Mouse (Mus musculus) ovary, adult 18-20 months (tissue): ENCODE measurements at regions not wholly inside any gene's neighbourhood (a gene's known extent, or its start where the extent isn't known, plus 50 kb on each side); places are given as distances from the start of the nearest gene placed in this dataset.

Source experiments
- DNase-seq: peaks from one replicate; pipeline ENCODE4 v3.0.0; 2022; ENCODE audit warnings: low spot score, mixed read lengths

DNA sequence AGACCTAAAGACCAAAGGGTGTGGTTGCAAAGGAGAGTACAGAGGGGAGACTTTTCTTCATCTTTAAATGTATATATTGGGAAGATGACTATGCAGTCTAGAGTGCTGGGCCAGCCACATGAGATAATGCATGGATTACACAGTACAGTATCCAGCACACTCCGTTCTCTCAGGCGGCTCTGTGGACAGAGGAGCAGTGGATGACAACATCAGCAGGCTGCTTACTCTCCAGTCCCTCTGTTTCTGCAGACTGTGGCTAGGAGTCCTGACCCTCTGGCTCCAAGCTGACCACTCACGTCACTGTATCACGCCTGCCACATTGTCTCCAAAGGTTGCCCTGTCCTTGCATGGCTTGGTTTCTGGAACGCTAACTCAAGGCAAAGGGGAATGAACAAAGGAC is 97.2 kb upstream of the Nfe2l3 start:
- DNase-seq = peak; percentile 17

DNA sequence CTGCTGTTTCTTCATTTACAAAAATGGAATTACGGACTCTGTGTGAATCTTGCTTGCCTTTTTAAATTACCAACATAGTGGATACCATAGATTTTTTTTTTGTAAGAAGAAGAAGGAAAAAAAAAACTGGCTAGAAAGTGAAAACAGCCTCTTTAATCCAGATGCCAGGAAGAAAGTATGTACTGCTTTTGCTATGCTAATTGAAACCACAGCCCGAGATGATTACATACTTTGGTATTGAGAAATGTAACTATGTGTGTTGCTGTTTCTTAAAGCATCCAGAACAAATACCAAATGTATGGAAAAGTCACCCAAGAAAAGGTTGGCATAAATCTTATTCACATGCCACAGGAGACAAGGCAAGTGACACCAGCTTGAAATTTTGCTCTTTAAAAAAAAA is 93.2 kb upstream of the Nfe2l3 start:
- DNase-seq = no peak

DNA sequence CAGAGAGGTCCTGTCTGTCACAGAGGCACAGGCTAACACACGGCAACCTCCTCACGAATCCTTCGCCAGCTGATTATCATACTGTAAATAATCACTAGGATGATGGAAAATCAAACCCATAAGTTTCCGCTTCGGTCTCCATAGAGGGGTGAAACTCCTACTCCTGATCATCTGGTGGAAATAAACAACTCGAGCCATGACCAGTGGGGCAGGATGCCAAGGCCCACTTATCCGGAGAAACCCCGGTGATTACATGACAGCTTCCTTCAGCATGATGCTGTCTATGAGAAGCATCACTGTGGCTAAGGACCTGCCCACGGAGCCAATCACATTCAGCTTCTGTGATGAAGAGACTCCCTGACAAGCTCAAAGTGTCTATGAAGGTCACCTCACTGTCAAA is 84.7 kb upstream of the Nfe2l3 start:
- no peak for DNase-seq

DNA sequence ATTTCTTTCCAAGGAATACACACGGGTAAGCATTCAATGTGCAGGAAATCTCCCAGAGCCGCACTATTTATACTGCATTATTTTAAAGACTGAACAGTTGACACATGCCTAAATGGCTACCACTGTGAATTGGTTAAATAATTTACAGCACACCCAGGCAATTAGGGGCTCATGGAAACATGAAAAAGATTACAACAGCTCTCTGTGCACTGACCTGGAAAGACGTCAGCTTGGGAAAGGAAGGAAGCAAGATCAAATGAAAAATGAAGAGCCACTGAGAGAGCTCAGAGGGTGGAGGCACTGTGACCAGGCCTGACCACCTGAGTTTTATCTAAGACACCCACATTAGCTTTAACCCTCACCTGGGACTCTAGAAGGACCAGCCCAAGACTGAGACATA is 82.7 kb upstream of the Nfe2l3 start:
- DNase-seq = no peak

DNA sequence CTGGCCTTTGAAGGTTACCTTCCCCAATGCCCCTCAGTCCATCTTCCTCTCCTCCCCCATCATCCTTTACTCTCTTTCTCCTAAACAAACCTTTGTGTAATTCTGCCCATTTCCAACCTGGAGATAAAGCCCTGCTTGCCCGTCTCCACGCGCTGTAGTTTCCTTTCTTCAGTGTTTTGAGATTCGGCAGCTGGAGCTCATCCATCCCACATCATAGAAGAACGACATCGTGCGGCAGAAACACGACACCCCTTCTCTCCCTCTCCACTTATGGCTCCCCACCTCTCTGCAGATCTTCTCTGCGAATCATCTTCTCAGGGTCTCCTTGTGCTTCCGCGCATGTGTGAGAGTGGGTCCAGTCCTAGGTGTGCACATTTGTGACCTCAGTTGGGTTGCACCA is 77.4 kb upstream of the Nfe2l3 start:
- DNase-seq = no peak

DNA sequence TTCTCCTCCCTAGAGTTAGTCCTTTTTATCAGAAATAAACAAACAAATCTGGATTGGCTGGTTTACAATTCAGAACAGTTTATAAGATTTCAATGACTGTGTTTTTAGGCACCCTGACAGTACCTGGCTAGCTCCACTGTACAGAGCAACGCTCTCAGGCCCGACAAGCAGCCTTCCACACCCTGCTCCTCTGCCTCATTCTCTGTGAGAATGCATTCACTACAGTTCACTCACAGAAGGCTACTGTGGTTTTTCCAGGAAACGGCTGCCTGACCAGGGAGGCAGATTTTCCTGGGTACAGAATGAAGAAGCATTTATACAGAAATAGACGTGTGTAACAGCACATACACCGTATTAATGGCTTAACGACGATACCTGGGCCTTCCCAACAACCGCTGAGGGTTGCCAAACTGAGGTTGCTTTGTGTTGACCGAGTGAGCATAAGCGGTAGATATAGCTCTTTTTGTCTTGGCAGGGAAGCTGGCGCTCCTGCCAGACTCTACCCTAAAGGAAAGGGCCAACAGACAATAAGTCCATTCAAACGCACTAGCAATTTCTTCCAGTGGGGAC is 70.8 kb upstream of the Nfe2l3 start:
- no peak for DNase-seq

DNA sequence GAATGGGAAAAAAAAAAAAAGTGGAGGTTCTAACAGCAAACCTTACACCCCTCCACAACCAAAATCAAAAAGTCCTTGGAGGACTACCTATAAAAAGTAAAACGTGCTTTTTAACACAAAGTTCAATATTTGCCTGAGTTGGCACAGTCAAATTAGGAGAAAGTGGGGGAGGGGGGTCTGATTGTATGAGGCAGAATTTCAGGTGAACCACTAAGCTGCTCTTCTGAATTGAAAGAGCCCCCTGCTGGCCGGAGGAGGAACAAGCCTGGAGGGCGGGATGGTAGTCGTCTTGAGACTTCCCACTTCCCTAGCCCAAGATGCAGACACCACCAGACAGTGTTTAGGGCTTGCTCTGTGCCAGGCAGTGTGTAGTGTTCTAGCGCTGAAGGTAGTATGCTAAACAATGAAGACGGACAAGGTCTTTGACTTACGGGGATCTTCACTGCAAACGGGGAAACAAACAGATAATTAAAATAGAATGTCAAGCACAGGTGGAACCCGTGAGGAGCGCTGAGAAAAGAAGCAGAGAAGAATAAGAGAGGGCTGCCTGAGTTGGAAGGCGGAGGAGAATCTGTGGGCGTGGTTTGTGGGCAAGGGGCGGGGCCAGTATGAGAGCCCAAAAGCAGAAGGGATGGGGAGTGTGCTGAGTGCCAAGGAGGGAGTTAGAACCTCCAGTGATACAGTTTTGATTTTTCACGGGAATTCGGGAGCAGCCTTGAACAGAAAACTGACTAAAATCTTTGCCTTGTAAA is 69.8 kb upstream of the Nfe2l3 start:
- peak; percentile 78 for DNase-seq

DNA sequence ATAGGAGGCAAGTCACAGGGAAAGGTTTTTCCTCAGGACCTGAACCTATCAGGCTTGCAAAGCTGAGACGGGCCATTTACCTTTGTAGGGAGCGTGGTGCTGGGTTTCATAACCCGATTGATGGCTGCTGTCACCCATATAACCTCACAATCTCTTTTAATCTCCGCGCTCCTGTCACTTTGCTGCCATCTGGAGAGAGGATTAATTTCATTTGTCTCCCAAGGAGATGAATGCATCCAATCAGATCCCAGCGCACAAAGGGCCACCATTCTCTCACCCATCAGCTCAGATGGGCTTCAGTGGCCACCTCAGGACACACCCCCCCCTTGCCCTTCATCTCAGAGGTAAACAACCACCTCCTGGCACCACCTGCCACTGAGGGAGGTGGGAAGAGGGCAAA is 67.7 kb upstream of the Nfe2l3 start:
- DNase-seq = no peak

DNA sequence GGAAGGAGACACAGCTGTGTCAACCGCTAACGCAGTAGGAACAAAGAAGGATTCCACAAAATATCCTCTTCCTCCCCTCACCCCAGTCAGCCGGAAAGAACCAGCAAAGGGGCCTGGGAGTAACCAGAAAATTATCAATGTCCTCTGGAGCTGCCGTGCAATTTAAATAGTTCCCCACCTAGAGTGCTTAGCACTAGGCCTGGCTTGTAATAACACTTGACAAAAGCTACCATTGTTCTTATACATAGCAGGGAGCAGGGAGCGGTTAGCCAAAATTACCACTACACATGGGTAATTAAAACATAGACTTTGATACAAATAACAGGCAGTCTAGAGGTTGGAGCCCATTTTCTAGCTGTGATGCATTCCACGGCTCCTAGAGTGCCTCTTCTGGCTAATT is 62.7 kb upstream of the Nfe2l3 start:
- DNase-seq = no peak

DNA sequence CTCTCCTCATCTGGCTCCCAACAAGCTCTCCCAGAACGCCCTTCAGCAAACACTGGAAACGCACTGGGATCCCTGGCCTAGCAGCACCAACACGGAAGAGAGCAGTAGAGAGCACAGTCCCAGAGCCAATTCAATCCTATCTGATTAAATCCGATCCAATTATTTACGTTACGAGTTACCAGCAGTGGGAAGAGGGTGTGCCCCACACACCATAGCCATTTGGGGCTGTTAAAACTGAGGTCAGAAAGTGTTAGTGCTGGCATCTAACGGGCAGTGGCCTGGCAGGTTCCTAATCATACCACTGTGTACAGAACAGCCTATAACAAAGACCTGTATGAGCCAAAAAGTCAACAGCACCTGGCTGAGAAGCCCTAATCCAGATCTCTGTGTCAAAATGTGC is 60.1 kb upstream of the Nfe2l3 start:
- no peak for DNase-seq

DNA sequence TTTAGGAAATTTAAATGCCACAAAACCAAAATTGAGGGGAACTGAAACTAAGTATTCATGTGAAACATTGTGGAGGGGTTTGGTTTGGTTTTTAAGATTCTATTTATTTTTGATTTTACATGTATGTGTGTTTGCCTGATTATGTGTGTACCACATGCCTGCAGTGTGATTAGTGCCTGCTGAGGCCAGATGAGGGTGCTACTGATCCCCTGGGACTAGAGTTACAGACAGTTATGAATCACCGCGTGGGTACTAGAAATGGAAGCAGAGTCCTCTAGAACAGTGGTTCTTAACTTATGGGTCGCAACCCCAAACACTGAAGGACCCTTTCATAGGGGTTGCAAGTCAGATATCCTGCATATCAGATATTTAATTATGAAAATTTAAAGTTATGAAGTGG is 54.0 kb upstream of the Nfe2l3 start:
- no peak for DNase-seq

DNA sequence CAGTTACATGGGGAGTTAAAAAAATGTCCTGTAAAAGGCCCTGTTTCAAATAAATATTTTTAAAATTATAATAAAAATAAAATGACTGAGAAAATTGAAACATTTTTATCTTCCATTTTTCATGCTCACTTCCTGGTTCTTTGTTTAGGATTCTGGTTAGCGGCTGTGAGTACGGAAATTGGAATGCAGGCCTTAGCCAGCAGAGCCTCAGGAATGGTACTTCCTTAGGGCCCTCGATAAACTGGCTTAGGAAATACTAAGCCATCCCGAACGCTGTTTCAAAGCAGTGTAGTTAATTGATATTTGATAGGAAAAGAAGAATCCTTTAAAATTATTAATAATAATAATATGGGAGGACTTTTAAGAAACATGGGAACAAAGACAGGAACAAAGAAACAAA is 53.4 kb upstream of the Nfe2l3 start:
- no peak for DNase-seq

DNA sequence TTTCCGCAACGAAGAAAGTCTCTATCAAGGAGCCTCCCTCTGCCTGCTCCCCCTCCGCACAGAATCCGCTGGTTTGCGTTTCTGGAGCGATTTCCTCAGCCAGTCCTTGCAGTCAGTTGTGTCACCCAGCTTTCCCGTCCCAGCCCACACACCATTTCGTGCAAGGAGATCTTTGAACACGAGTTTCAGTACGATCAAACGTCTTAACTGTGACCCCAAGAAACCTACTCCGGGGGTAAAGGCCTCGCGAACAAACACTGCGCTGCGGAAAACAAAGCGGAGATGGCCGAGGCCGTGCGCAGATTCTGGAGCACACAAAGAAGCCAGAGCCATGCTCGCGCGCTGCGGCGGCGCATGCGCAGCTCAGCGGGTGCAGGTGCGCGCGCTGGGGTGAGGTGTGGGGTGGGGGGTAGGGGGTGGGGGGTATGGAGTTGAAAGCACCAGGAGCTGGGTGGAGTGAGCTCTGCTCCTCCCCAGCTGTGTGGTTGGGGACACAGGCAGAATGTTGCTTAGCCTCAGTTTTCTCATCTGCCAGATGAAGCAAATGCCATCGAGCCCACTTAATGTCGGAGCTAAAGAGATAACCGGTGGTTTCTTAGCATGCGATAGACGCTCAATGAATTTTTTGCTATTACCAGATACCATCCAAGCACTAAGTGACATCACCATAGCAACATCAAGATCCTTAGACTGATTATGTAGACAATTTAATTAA is 52.8 kb upstream of the Nfe2l3 start:
- peak; percentile 40 for DNase-seq

DNA sequence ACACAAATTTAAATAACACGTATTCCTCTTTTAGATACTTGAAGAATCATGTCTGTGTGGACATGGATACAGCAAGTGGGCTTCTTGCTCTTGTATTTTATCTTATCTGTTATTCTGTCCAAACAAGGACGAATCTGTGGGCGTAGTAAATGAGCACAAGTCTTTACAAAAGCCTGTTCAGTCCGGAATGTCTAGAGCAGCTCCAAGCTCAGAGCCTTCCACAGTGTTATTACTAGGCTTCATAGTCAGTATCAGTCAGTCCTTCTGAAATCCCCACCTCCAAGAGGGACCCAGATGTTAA is 52.2 kb upstream of the Nfe2l3 start:
- DNase-seq = no peak

DNA sequence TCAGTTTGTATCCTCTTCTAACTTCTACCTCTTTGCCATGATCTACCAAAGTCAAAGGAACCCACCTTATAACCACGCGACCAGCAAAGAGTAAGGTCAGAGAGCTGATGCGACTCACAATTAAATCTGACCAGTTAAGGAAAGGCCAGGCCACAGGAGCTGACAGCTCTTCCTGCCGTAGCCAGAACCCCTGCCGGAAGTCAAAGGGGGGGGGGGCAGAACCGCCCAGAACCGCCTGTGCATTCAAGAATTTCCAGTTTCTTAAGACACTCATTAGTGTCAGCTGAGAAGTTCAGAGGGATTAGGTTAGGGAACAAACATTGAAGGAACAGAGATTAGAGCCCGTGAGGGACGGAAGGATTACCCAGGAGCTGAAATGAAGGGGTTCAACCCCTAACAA is 51.0 kb upstream of the Nfe2l3 start:
- no peak for DNase-seq
